Mouse (Mus musculus) adrenal gland, adult 8-10 months (tissue): ENCODE results near the gene Zfp941. TPM values are rescaled to one million over a fixed set of nuclear protein-coding genes. Genes with fewer than 3 reads are reported as not detected.
"Not testable (repeated sequence)": the region's sequence is repeated elsewhere in the genome, so short reads cannot be mapped to it uniquely, and the experiment has no call there.

ENCODE experiments used
- DNase-seq: peaks from one replicate; pipeline ENCODE4 v3.0.0; 2022
- total RNA-seq, 4 experiments: library from RNA; stranded (reverse); gene quantifications; 2 replicates each; pipeline ENCODE4 v1.2.4; 2022

Gene Zfp941
- total RNA-seq, 4 experiments from 2014 or later: 3.8 to 8.6 (median 5.7) TPM

GRCm38 (mm10) chr7:140780548-140780947, 41.4 kb downstream of the Zfp941 start:
- no peak for DNase-seq

GRCm38 (mm10) chr7:140765888-140766739, 55.9 kb downstream of the Zfp941 start:
- no peak for DNase-seq

- DNase-seq: not testable (repeated sequence)
These were observed 56.6 kb downstream of the Zfp941 start for GRCm38 (mm10) chr7:140765391-140765790.

- no peak for DNase-seq
These were observed 58.4 kb downstream of the Zfp941 start, which contains the start of gene Cyp2e1 for GRCm38 (mm10) chr7:140763447-140764020. Cyp2e1 (plus strand) TSS chr7:140763739.

- no peak for DNase-seq
These were observed 61.3 kb downstream of the Zfp941 start for GRCm38 (mm10) chr7:140760647-140761046.

Other genes starting within 250 kb of the Zfp941 start
- gene Olfr46, start 220.9 kb downstream of the Zfp941 start, total RNA-seq: under 1 TPM in 1 of 4 experiments, not detected in 3; 0.03 TPM
- gene Olfr61, start 193.2 kb downstream of the Zfp941 start, total RNA-seq: not detected
- not detected for gene Olfr53, start 175.7 kb downstream of the Zfp941 start, total RNA-seq
- gene Olfr539, start 162.2 kb downstream of the Zfp941 start, total RNA-seq: under 1 TPM; 0.03 TPM
- gene Olfr45, start 140.2 kb downstream of the Zfp941 start, total RNA-seq: not detected
- not detected for gene Olfr541, start 124.9 kb downstream of the Zfp941 start, total RNA-seq
- gene Cyp2e1, start 58.4 kb downstream of the Zfp941 start, total RNA-seq: 100 to 1,000 TPM in 3 of 4 experiments, 10 to 100 TPM in 1; 87.7 to 302 (median 204) TPM
- not detected for gene Syce1, start 34.3 kb downstream of the Zfp941 start, total RNA-seq
- 1 to 10 TPM in 2 of 4 experiments, under 1 TPM in 1, not detected in 1; 0.73 to 1.8 (median 1.0) TPM for gene Urah, start 12.8 kb upstream of the Zfp941 start, total RNA-seq
- not detected for gene Scgb1c1, start 23.4 kb upstream of the Zfp941 start, total RNA-seq
- gene Odf3, start 25.6 kb upstream of the Zfp941 start, total RNA-seq: 1 to 10 TPM in 2 of 4 experiments, under 1 TPM in 1, not detected in 1; 0.23 to 1.3 (median 1.2) TPM
- gene Gm45785, start 34.2 kb upstream of the Zfp941 start, total RNA-seq: 1 to 10 TPM in 2 of 4 experiments, not detected in 2; 1.0 to 1.2 TPM
- 10 to 100 TPM; 59.8 to 87.7 (median 75.9) TPM for gene Ric8a, start 34.8 kb upstream of the Zfp941 start, total RNA-seq
- 10 to 100 TPM; 37.7 to 53.3 (median 46.1) TPM for gene Bet1l, start 35.4 kb upstream of the Zfp941 start, total RNA-seq
- 100 to 1,000 TPM; 113 to 125 (median 116) TPM for gene Psmd13, start 59.8 kb upstream of the Zfp941 start, total RNA-seq
- 10 to 100 TPM; 33.4 to 48.7 (median 41.0) TPM for gene Sirt3, start 60.1 kb upstream of the Zfp941 start, total RNA-seq
- gene Cox8b, start 78.3 kb upstream of the Zfp941 start, total RNA-seq: 100 to 1,000 TPM in 3 of 4 experiments, 10 to 100 TPM in 1; 73.2 to 522 (median 364) TPM
- 1 to 10 TPM; 1.4 to 4.0 (median 2.9) TPM for gene Nlrp6, start 98.7 kb upstream of the Zfp941 start, total RNA-seq
- 10 to 100 TPM; 37.1 to 69.0 (median 52.9) TPM for gene Pgghg, start 119.2 kb upstream of the Zfp941 start, total RNA-seq
- gene Ifitm5, start 128.1 kb upstream of the Zfp941 start, total RNA-seq: 1 to 10 TPM; 1.1 to 2.7 (median 1.9) TPM
- not detected for gene Gm45717, start 133.8 kb upstream of the Zfp941 start, total RNA-seq
- 100 to 1,000 TPM; 431 to 671 (median 563) TPM for gene Ifitm2, start 133.8 kb upstream of the Zfp941 start, total RNA-seq
- gene Ifitm1, start 145.0 kb upstream of the Zfp941 start, total RNA-seq: 10 to 100 TPM; 10.6 to 14.0 (median 13.4) TPM
- 100 to 1,000 TPM; 105 to 128 (median 116) TPM for gene Ifitm3, start 188.6 kb upstream of the Zfp941 start, total RNA-seq
- 1 to 10 TPM in 2 of 4 experiments, under 1 TPM in 1, not detected in 1; 0.81 to 1.5 (median 1.2) TPM for gene Ifitm6, start 195.7 kb upstream of the Zfp941 start, total RNA-seq
- not detected for gene Gm17387, start 207.0 kb upstream of the Zfp941 start, total RNA-seq
- gene B4galnt4, start 238.9 kb upstream of the Zfp941 start, total RNA-seq: 1 to 10 TPM; 2.0 to 6.1 (median 2.7) TPM